Mouse (Mus musculus): ENCODE results near the gene Endou. TPM values are rescaled to one million over a fixed set of nuclear protein-coding genes. Genes with fewer than 3 reads are reported as not detected.

Endou gene
- polyA plus RNA-seq, 1 experiment from 2014 or later = 0.19 TPM

DNA sequence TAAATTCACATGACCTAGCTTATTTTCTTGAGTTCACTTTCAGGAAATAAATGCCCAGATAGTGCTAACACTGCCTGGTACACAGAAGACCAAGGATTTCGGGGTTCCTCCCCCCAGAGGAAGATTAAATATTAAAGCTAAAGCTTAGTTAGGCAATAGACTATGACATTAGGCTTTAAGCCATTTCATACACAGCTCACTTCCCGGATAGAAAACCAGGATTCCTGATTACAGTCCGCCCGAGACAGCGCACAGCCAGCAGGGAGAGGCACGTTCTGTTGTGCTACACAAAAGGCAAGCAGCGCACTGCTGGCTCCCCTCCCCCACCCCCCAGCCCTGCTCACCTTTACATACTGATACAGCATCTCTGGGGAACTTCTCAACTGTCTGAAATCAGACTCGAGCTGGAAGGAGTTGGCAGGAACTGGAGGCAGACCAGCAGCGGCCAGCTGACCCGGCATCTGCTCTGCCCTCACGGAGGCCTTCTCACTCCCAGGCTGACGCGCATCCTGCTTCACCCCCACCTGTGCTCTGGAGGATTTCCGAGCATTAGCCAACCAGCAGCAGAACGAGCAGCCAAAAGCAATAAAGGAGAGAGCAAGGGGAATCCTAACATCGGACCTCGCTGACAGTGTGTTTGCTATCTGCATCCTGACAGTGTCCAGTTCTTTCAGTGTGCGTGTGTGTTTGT lies 51.0 kb downstream of the Endou start:
- WGBS = 73% methylated on average over 18 of the region's 18 CpGs
- Histone ChIP-seq H3K36me3 (ENCODE audit: control insufficient read depth, insufficient read depth, low read length) (peaks cover 88% of the 10 kb centered on the region), H3K9ac (ENCODE audit: low read length) (no peak overlapping the region), H3K4me1 (ENCODE audit: control insufficient read depth in 2 of 2, insufficient read depth in 2 of 2, low read length in 2 of 2) (no peaks in the 10 kb centered on the region), H3K27ac (replicated peaks in 1 of 2; ENCODE audit: control insufficient read depth in 1 of 2, insufficient read depth in 1 of 2, low read depth in 2 of 2, low read length in 2 of 2) (no peak overlapping the region), H3K4me2 (ENCODE audit: low read length) (no peak overlapping the region), H3K27me3 (ENCODE audit: control insufficient read depth, insufficient read depth, low read length) (no peaks in the 10 kb centered on the region), H3K9me3 (ENCODE audit: control insufficient read depth, low read length) (no peaks in the 10 kb centered on the region), H3K4me3 (ENCODE audit: control insufficient read depth in 1 of 2, insufficient read depth in 1 of 2, low read depth in 1 of 2, low read length in 2 of 2) (no peak overlapping the region)
- ATAC-seq (ENCODE audit: insufficient number of reproducible peaks, insufficient read depth, low FRiP score, low read depth) = peak; percentile 61

GRCm38 (mm10) chr15:97677341-97677740 lies 53.8 kb downstream of the Endou start:
- ATAC-seq (ENCODE audit: insufficient number of reproducible peaks, insufficient read depth, low FRiP score, low read depth) = no peak
- Histone ChIP-seq H3K27me3 (ENCODE audit: control insufficient read depth, insufficient read depth, low read length) (no peaks in the 10 kb centered on the region), H3K9ac (ENCODE audit: low read length) (no peak overlapping the region), H3K9me3 (ENCODE audit: control insufficient read depth, low read length) (no peaks in the 10 kb centered on the region), H3K36me3 (ENCODE audit: control insufficient read depth, insufficient read depth, low read length) (peaks cover 83% of the 10 kb centered on the region), H3K4me1 (ENCODE audit: control insufficient read depth in 2 of 2, insufficient read depth in 2 of 2, low read length in 2 of 2) (no peaks in the 10 kb centered on the region), H3K27ac (replicated peaks in 1 of 2; ENCODE audit: control insufficient read depth in 1 of 2, insufficient read depth in 1 of 2, low read depth in 2 of 2, low read length in 2 of 2) (no peak overlapping the region), H3K4me2 (ENCODE audit: low read length) (no peak overlapping the region), H3K4me3 (ENCODE audit: control insufficient read depth in 1 of 2, insufficient read depth in 1 of 2, low read depth in 1 of 2, low read length in 2 of 2) (no peak overlapping the region)
- 90% methylated on average over 3 of the region's 3 CpGs for WGBS

GRCm38 (mm10) chr15:97675927-97676326 lies 55.2 kb downstream of the Endou start:
- H3K4me2 ChIP-seq (ENCODE audit: low read length) = no peak overlapping the region
- H3K9ac ChIP-seq (ENCODE audit: low read length) = no peak overlapping the region
- H3K9me3 ChIP-seq (ENCODE audit: control insufficient read depth, low read length) = no peaks in the 10 kb centered on the region
- 86% methylated on average over 13 of the region's 13 CpGs for WGBS
- H3K27me3 ChIP-seq (ENCODE audit: control insufficient read depth, insufficient read depth, low read length) = no peaks in the 10 kb centered on the region
- ATAC-seq (ENCODE audit: insufficient number of reproducible peaks, insufficient read depth, low FRiP score, low read depth) = no peak
- no peak overlapping the region for H3K27ac ChIP-seq (replicated peaks in 1 of 2; ENCODE audit: control insufficient read depth in 1 of 2, insufficient read depth in 1 of 2, low read depth in 2 of 2, low read length in 2 of 2)
- no peak overlapping the region for H3K4me3 ChIP-seq (ENCODE audit: control insufficient read depth in 1 of 2, insufficient read depth in 1 of 2, low read depth in 1 of 2, low read length in 2 of 2)
- H3K36me3 ChIP-seq (ENCODE audit: control insufficient read depth, insufficient read depth, low read length) = peaks cover 69% of the 10 kb centered on the region
- H3K4me1 ChIP-seq (ENCODE audit: control insufficient read depth in 2 of 2, insufficient read depth in 2 of 2, low read length in 2 of 2) = no peaks in the 10 kb centered on the region

- no peak overlapping the region for H3K27ac ChIP-seq (replicated peaks in 1 of 2; ENCODE audit: control insufficient read depth in 1 of 2, insufficient read depth in 1 of 2, low read depth in 2 of 2, low read length in 2 of 2)
- H3K9ac ChIP-seq (ENCODE audit: low read length) = no peak overlapping the region
- H3K4me3 ChIP-seq (ENCODE audit: control insufficient read depth in 1 of 2, insufficient read depth in 1 of 2, low read depth in 1 of 2, low read length in 2 of 2) = no peak overlapping the region
- no peaks in the 10 kb centered on the region for H3K9me3 ChIP-seq (ENCODE audit: control insufficient read depth, low read length)
- WGBS = 92% methylated on average over 4 of the region's 4 CpGs
- no peak overlapping the region for H3K4me2 ChIP-seq (ENCODE audit: low read length)
- peaks cover 3 to 5% of the 10 kb centered on the region in 2 experiments; a peak in 3 of 4 replicates for H3K4me1 ChIP-seq (ENCODE audit: control insufficient read depth in 2 of 2, insufficient read depth in 2 of 2, low read length in 2 of 2)
- H3K27me3 ChIP-seq (ENCODE audit: control insufficient read depth, insufficient read depth, low read length) = no peaks in the 10 kb centered on the region
- H3K36me3 ChIP-seq (ENCODE audit: control insufficient read depth, insufficient read depth, low read length) = peaks cover 59% of the 10 kb centered on the region
- no peak for ATAC-seq (ENCODE audit: insufficient number of reproducible peaks, insufficient read depth, low FRiP score, low read depth)
Measured at GRCm38 (mm10) chr15:97674423-97674822, 56.7 kb downstream of the Endou start.

DNA sequence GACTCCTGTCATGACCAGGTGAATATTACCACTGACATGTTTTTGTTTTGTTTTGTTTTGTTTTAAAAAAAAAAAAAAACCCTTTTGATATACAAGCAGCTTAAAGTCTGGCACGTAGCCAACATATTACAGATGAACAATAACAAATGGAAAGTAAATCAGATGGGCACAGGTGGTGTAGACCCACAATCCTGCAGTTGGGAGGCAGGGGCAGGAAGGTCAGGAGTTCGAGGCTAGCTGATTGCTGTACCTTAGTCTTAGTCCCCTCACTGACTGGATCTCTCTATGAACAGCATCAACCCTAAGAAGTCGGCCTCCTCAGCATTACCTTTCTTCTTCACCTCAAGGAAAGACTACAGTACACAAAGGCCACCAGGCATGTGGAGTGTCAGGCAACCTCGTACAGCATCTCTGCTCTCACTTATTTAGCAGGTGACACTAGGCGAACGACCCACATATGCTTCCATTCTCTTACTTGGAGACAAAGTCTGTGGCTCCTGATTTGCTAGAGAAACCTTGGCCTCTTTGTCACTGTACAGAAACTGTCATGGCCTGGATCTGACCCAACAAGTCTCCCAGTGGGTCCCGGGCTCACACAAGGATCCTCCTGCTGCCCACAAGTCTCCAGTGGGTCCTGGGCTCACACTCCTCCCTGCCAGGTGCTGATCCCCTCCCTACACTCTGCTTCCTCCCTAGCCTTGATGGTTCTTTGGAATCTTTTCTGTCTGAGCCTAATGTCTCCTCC lies 57.7 kb downstream of the Endou start:
- H3K27me3 ChIP-seq (ENCODE audit: control insufficient read depth, insufficient read depth, low read length) = no peaks in the 10 kb centered on the region
- no peak overlapping the region for H3K4me2 ChIP-seq (ENCODE audit: low read length)
- 89% methylated on average over 7 of the region's 7 CpGs for WGBS
- H3K9ac ChIP-seq (ENCODE audit: low read length) = no peak overlapping the region
- peaks cover 3 to 5% of the 10 kb centered on the region in 2 experiments; a peak in 3 of 4 replicates for H3K4me1 ChIP-seq (ENCODE audit: control insufficient read depth in 2 of 2, insufficient read depth in 2 of 2, low read length in 2 of 2)
- no peak overlapping the region for H3K27ac ChIP-seq (replicated peaks in 1 of 2; ENCODE audit: control insufficient read depth in 1 of 2, insufficient read depth in 1 of 2, low read depth in 2 of 2, low read length in 2 of 2)
- ATAC-seq (ENCODE audit: insufficient number of reproducible peaks, insufficient read depth, low FRiP score, low read depth) = no peak
- H3K36me3 ChIP-seq (ENCODE audit: control insufficient read depth, insufficient read depth, low read length) = peaks cover 55% of the 10 kb centered on the region
- H3K9me3 ChIP-seq (ENCODE audit: control insufficient read depth, low read length) = no peaks in the 10 kb centered on the region
- no peak overlapping the region for H3K4me3 ChIP-seq (ENCODE audit: control insufficient read depth in 1 of 2, insufficient read depth in 1 of 2, low read depth in 1 of 2, low read length in 2 of 2)

- Histone ChIP-seq H3K4me3 (ENCODE audit: control insufficient read depth in 1 of 2, insufficient read depth in 1 of 2, low read depth in 1 of 2, low read length in 2 of 2) (no peak overlapping the region), H3K9me3 (ENCODE audit: control insufficient read depth, low read length) (no peaks in the 10 kb centered on the region), H3K4me1 (ENCODE audit: control insufficient read depth in 2 of 2, insufficient read depth in 2 of 2, low read length in 2 of 2) (peaks cover 3 to 8% of the 10 kb centered on the region in 2 experiments; a peak in 3 of 4 replicates), H3K4me2 (ENCODE audit: low read length) (no peak overlapping the region), H3K27me3 (ENCODE audit: control insufficient read depth, insufficient read depth, low read length) (no peaks in the 10 kb centered on the region), H3K27ac (replicated peaks in 1 of 2; ENCODE audit: control insufficient read depth in 1 of 2, insufficient read depth in 1 of 2, low read depth in 2 of 2, low read length in 2 of 2) (no peak overlapping the region), H3K36me3 (ENCODE audit: control insufficient read depth, insufficient read depth, low read length) (peaks cover 44% of the 10 kb centered on the region), H3K9ac (ENCODE audit: low read length) (no peak overlapping the region)
- 75% methylated on average over 9 of the region's 9 CpGs for WGBS
- no peak for ATAC-seq (ENCODE audit: insufficient number of reproducible peaks, insufficient read depth, low FRiP score, low read depth)
Measured at GRCm38 (mm10) chr15:97672211-97672765, 58.9 kb downstream of the Endou start.

GRCm38 (mm10) chr15:97670554-97670953 lies 60.6 kb downstream of the Endou start:
- no peak overlapping the region for H3K4me3 ChIP-seq (ENCODE audit: control insufficient read depth in 1 of 2, insufficient read depth in 1 of 2, low read depth in 1 of 2, low read length in 2 of 2)
- no peak overlapping the region for H3K4me2 ChIP-seq (ENCODE audit: low read length)
- H3K9me3 ChIP-seq (ENCODE audit: control insufficient read depth, low read length) = no peaks in the 10 kb centered on the region
- no peak overlapping the region for H3K9ac ChIP-seq (ENCODE audit: low read length)
- ATAC-seq (ENCODE audit: insufficient number of reproducible peaks, insufficient read depth, low FRiP score, low read depth) = no peak
- H3K27ac ChIP-seq (replicated peaks in 1 of 2; ENCODE audit: control insufficient read depth in 1 of 2, insufficient read depth in 1 of 2, low read depth in 2 of 2, low read length in 2 of 2) = no peak overlapping the region
- peaks cover 3 to 8% of the 10 kb centered on the region in 2 experiments; a peak in 3 of 4 replicates for H3K4me1 ChIP-seq (ENCODE audit: control insufficient read depth in 2 of 2, insufficient read depth in 2 of 2, low read length in 2 of 2)
- peaks cover 27% of the 10 kb centered on the region for H3K36me3 ChIP-seq (ENCODE audit: control insufficient read depth, insufficient read depth, low read length)
- 60% methylated on average over 6 of the region's 6 CpGs for WGBS
- no peaks in the 10 kb centered on the region for H3K27me3 ChIP-seq (ENCODE audit: control insufficient read depth, insufficient read depth, low read length)
